In genomic region chr16:14360931-14361330, GRCm38 (mm10) we compare ENCODE assay signal across 8 mouse cellular contexts. TPM values are rescaled to one million over a fixed set of nuclear protein-coding genes. Genes with fewer than 3 reads are reported as not detected.
A peak's percentile ranks its signal among the peaks of the same experiment; 100 is the strongest.
DNase-seq lines count a peak whose midpoint lies in the region; ATAC-seq lines count a peak whose summit lies in the region.

No protein-coding gene starts in this region.

- H3K9ac ChIP-seq in forebrain, embryonic 11.5 days (ENCODE audit: low read length) = peak overlapping the region; percentile 79
- H3K9ac ChIP-seq in limb, embryonic 12.5 days (replicated peaks) = peak overlapping the region; percentile 82
- peak overlapping the region; percentile 67 for H3K9ac ChIP-seq in stomach, embryonic 14.5 days (replicated peaks; ENCODE audit: low read depth, low read length)

- ATAC-seq in forebrain, embryonic 11.5 days (replicated peaks; ENCODE audit: low FRiP score) = no peak; the same call in none of the 2 replicates
- ATAC-seq in limb, embryonic 12.5 days (ENCODE audit: insufficient number of reproducible peaks, insufficient read depth, low FRiP score, low TSS enrichment, low read depth) = peak; percentile 23; the same call in 1 of the 2 replicates
- peak; percentile 33; the same call in 1 of the 2 replicates for ATAC-seq in stomach, embryonic 14.5 days (ENCODE audit: insufficient number of reproducible peaks, insufficient read depth, low FRiP score, low read depth)

- no peaks in the 10 kb centered on the region for H3K9me3 ChIP-seq in forebrain, embryonic 11.5 days (ENCODE audit: control insufficient read depth, low read length)
- no peaks in the 10 kb centered on the region for H3K9me3 ChIP-seq in limb, embryonic 12.5 days
- no peaks in the 10 kb centered on the region for H3K9me3 ChIP-seq in stomach, embryonic 14.5 days (ENCODE audit: control insufficient read depth, low read depth, low read length)

- no peaks in the 10 kb centered on the region; the same call in 1 of the 2 replicates for H3K4me1 ChIP-seq in forebrain, embryonic 11.5 days (replicated peaks; ENCODE audit: control insufficient read depth, insufficient read depth, low read length)
- peaks cover 15% of the 10 kb centered on the region for H3K4me1 ChIP-seq in limb, embryonic 12.5 days (replicated peaks)
- H3K4me1 ChIP-seq in stomach, embryonic 14.5 days (ENCODE audit: control insufficient read depth, insufficient read depth, low read length) = peaks cover 7% of the 10 kb centered on the region

- DNase-seq in left cerebral cortex, adult 18-20 months (ENCODE audit: low spot score in 2 of 2) = peak; percentile 34 to 38
- no peak for DNase-seq in left cerebral cortex, adult 11 months (ENCODE audit: low spot score)
- DNase-seq in NIH3T3 (ENCODE audit: low read depth) = peak; percentile 68
- no peak for DNase-seq in forebrain, embryonic 11.5 days (ENCODE audit: low spot score)
- DNase-seq in spleen, postnatal 36 days (ENCODE audit: low spot score in 2 of 2) = no peak
- no peak for DNase-seq in gastrocnemius, adult 8-10 months (ENCODE audit: low spot score in 2 of 2)

- no peaks in the 10 kb centered on the region for H3K27me3 ChIP-seq in forebrain, embryonic 11.5 days (ENCODE audit: control insufficient read depth, insufficient read depth, low read length)
- no peaks in the 10 kb centered on the region for H3K27me3 ChIP-seq in limb, embryonic 12.5 days
- no peaks in the 10 kb centered on the region for H3K27me3 ChIP-seq in stomach, embryonic 14.5 days (ENCODE audit: control insufficient read depth, insufficient read depth, low read length)

- H3K27ac ChIP-seq in forebrain, embryonic 11.5 days (ENCODE audit: low read depth, low read length) = no peak overlapping the region
- H3K27ac ChIP-seq in limb, embryonic 12.5 days = peak overlapping the region; percentile 66
- no peak overlapping the region; the same call in 1 of the 2 replicates for H3K27ac ChIP-seq in stomach, embryonic 14.5 days (ENCODE audit: low read length)

- H3K4me3 ChIP-seq in forebrain, embryonic 11.5 days (ENCODE audit: low read depth, low read length) = peak overlapping the region; percentile 75
- peak overlapping the region; percentile 82 for H3K4me3 ChIP-seq in limb, embryonic 12.5 days (replicated peaks)
- H3K4me3 ChIP-seq in stomach, embryonic 14.5 days (ENCODE audit: low read depth, low read length) = peak overlapping the region; percentile 83

- no peaks in the 10 kb centered on the region for H3K36me3 ChIP-seq in forebrain, embryonic 11.5 days (ENCODE audit: control insufficient read depth, insufficient read depth, low read length)
- H3K36me3 ChIP-seq in limb, embryonic 12.5 days = no peaks in the 10 kb centered on the region
- H3K36me3 ChIP-seq in stomach, embryonic 14.5 days (ENCODE audit: control insufficient read depth, insufficient read depth, low read length) = no peaks in the 10 kb centered on the region

- 1% methylated on average over 7 of the region's 7 CpGs for WGBS in forebrain, embryonic 11.5 days
- 4% methylated on average over 7 of the region's 7 CpGs for WGBS in limb, embryonic 12.5 days
- WGBS in stomach, embryonic 14.5 days = 3% methylated on average over 7 of the region's 7 CpGs

- H3K4me2 ChIP-seq in forebrain, embryonic 11.5 days (ENCODE audit: low read depth, low read length, severe bottlenecking) = peak overlapping the region; percentile 88
- peak overlapping the region; percentile 86 for H3K4me2 ChIP-seq in limb, embryonic 12.5 days
- peak overlapping the region; percentile 92 for H3K4me2 ChIP-seq in stomach, embryonic 14.5 days (replicated peaks; ENCODE audit: low read depth, low read length)

RNA-seq across cellular contexts. Expression of gene Abcc1, which starts 0.4 kb away (rescaled TPM):
- total RNA-seq in left cerebral cortex, adult 18-20 months (2021) = 10 to 100 TPM; 14.9 to 16.5 TPM
- 9.5 and 9.6 TPM in 2 replicates for polyA plus RNA-seq in forebrain, embryonic 11.5 days (2014; fragmentation: Nextera tagmentation; extraction: Ambion mirVana)
- 9.6 and 12.3 TPM in 2 replicates for polyA plus RNA-seq in limb, embryonic 12.5 days (2016; fragmentation: Nextera tagmentation; extraction: Ambion mirVana)
- 13.7 and 17.9 TPM in 2 replicates for polyA plus RNA-seq in stomach, embryonic 14.5 days (2014; fragmentation: Nextera tagmentation; extraction: Ambion mirVana)
- total RNA-seq in gastrocnemius, adult 8-10 months (2022) = 10 to 100 TPM; 17.2 to 23.2 (median 21.4) TPM

RNA-seq across cellular contexts. Expression of gene Fopnl, which starts 43.7 kb away (rescaled TPM):
- total RNA-seq in left cerebral cortex, adult 18-20 months (2021) = 10 to 100 TPM; 53.1 to 55.2 TPM
- polyA plus RNA-seq in forebrain, embryonic 11.5 days (2014; fragmentation: Nextera tagmentation; extraction: Ambion mirVana) = 168 and 174 TPM in 2 replicates
- polyA plus RNA-seq in limb, embryonic 12.5 days (2016; fragmentation: Nextera tagmentation; extraction: Ambion mirVana) = 171 and 174 TPM in 2 replicates
- 175 and 181 TPM in 2 replicates for polyA plus RNA-seq in stomach, embryonic 14.5 days (2014; fragmentation: Nextera tagmentation; extraction: Ambion mirVana)
- 10 to 100 TPM; 62.1 to 69.9 (median 67.5) TPM for total RNA-seq in gastrocnemius, adult 8-10 months (2022)

Comparison
In these comparisons a context has a peak if more than half of its experiments do, and no peak if none do; other contexts are left out.
1. DNase-seq: peak in left cerebral cortex, adult 18-20 months (2 of 2) and NIH3T3 (single experiment); none in left cerebral cortex, adult 11 months (single experiment), forebrain, embryonic 11.5 days (single experiment), spleen, postnatal 36 days (0 of 2) and gastrocnemius, adult 8-10 months (0 of 2).
2. Peak in every context shown above with its lines, with median percentiles within 50 percentile points of each other: H3K4me2 ChIP-seq, H3K4me3 ChIP-seq and H3K9ac ChIP-seq.